Mouse (Mus musculus) common myeloid progenitor, adult 5-6 weeks (primary cell): ENCODE measurements around the gene Sirt6. TPM values are rescaled to one million over a fixed set of nuclear protein-coding genes. Genes with fewer than 3 reads are reported as not detected.
A peak's percentile ranks its signal among the peaks of the same experiment; 100 is the strongest.

Experiments used
- ATAC-seq: replicated peaks from 2 replicates; pipeline ENCODE4 v1.8.0; 2016; ENCODE audit warnings: low read depth, mild to moderate bottlenecking, moderate TSS enrichment, inconsistent platforms; ENCODE audit not compliant: poor library complexity, severe bottlenecking
- total RNA-seq: library from RNA; stranded (forward); fragments of 200-1000, 187-1606 nt; gene quantifications from 2 replicates; pipeline ENCODE4 v1.2.3, GENCODE M21; 2017

Sirt6 gene
- total RNA-seq, 1 experiment from 2014 or later = 5.2 TPM

DNA sequence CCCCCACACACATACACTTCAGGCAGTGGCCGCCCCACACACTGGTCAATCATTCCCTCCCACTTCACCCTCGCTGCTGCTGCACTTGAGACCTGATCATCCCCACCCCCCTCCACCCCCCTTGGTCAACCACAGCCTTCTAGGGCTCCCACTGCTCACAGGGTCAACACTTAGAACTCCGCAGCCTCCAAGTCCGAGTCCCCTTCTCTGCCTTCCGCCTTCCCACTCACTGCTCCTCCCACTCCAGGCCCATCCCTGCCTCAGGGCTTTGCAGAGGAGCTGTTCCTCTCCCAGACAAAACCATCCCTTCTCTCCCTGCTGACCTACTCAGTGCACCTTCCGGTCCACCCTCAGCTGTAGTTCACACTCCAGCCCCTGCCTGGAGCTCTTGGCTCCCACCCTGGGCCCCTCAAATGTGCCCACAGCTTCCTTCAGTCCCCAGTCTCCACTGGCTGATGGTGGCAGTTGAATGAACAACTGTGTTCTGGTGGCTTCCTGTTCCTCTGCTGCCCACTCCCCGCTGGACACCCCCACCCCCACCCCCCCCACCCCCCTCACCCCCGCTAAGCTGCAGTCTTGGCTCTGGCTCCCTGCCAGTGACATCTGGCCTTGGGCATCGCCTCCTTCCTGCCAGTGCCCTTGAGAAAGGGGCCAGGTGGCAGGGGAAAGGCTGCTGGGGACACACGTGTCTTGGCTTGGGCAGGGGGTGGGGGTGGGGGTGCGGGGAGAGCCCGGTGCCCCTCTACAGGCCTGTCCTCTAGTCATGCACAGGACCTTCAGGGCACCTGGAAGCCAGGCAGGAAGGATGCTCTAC lies 30.3 kb downstream of the Sirt6 start:
- peak; percentile 51 for ATAC-seq

DNA sequence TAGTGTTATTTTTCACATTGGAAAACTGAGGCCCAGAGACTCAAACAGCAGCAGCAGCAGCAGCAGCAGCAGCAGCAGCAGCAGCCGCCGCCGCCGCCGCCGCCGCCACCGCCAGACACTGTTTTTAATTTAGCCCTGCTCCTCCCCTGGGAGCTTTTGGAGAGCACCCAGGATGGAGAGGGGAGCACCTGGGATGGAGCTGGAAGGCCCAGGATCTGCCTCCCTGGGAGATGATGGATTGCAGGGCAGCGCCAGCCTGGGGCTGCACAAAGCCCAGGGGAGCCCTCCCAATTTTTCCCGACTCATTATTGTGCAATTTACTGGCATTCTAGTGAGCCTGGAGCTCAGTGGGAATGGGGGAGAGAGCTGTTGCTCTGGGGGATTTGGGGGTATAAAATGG lies 31.0 kb downstream of the Sirt6 start:
- ATAC-seq = no peak

DNA sequence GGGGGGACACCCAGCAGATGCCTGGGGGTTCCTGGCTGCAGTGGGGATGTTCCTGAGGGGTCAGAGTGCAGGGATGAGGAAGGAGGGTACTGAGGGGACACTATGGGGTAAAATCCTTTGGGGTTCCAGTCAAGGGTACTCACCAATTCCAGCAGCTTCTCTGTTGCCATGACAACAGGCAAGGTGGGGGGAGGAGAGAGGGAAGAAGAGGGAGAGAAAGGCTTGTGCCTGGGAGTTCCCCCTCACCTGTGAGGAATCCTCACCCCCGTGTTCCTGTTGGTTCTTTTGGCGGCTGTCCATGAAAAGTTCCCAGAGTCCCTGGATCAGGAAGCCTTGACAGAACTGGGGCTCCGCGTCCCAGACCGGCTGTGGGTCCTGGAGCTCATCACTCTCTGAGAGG lies 32.0 kb downstream of the Sirt6 start:
- no peak for ATAC-seq

DNA sequence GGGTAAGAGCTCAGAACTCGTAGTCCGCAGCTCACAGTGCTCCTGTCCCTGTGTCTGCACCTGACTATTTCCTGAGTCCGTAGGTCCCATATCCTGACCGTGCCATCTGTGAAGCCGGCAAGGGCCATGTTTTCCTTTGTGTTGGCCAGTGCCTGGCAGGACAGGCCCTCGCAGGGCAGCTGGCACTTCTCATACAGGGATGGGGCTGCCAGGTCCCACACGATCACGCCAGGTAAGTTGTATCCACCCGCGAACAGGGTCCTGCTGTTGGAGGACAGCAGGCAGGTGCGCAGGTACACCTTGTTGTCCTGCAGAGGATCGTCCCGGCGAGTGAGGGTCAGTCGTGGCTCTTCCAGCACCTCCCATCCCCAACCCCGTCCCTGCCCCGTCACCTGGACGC lies 33.7 kb downstream of the Sirt6 start:
- ATAC-seq = no peak

DNA sequence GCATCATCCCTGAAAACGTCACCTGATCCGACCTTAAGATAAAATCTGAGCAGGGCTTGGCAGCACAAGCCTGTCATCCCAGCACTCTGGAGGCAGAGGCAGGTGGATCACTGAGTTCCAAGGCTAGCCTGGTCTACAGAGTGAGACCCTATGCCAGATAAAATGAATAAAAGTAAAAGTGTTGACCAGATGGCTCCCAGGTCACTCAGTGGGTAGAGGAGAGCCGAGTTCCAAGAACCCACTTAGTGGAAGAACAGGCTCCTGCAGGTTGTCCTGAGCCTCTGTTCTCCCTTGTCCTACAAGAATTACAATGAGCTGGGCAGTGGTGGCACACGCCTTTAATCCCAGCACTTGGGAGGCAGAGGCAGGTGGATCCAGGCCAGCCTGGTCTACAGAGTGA lies 34.4 kb downstream of the Sirt6 start:
- no peak for ATAC-seq

DNA sequence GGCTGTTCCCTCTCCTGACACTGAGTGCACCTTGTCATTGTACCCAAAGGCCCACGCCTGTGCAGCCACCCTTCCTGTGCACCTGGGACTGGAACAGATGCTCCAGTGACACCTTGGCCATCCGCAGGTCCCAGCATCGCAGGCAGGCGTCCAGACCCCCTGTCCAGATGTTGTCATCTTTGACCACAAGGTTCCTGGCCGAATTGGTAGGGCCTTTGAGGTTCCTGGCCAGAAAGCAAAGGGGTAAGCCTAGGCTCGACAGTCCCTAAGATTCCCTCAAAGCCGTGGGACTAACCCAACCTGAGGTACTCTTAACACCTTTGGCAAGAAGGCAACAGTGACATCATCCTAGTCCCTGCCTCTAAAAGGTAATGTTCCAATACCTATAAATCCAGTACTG lies 35.0 kb downstream of the Sirt6 start:
- ATAC-seq = no peak

DNA sequence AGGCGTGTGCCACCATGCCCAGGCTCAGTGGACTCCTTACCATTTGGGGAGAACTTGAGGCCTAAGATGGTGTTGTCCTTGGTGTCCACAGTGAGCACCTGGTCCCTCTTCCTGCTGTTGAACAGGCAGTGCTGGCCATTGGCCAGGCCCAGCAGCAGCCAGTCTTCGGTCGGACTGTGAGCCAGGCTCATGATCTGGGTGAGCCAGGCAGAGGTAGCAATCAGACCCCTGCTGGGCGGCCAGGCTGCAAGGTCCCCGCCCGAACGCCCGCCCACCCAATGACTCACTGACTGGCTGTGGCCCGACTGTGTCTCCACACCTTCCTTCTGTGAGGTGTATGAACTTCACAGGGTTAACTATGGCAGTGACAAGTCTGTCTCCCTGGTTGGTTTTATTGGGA lies 35.8 kb downstream of the Sirt6 start:
- ATAC-seq = no peak

DNA sequence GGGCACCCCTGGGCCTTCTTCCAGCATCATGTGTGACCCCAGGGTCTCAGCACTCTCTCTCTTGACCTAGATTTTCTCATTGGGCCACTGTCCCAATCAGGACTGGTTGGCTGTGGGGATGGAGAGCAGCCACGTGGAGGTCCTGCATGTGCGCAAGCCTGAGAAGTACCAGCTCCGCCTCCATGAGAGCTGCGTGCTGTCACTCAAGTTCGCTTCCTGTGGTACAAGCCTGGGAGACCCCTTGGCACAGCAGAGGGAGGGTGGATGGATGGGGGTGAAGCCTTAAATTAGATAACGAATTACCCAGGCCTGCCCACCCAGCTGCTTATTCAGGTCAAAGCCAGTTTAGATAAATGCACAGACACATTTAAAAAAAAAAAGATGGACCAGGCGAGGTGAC lies 38.9 kb downstream of the Sirt6 start:
- peak; percentile 27; the same call in 1 of the 2 replicates for ATAC-seq

DNA sequence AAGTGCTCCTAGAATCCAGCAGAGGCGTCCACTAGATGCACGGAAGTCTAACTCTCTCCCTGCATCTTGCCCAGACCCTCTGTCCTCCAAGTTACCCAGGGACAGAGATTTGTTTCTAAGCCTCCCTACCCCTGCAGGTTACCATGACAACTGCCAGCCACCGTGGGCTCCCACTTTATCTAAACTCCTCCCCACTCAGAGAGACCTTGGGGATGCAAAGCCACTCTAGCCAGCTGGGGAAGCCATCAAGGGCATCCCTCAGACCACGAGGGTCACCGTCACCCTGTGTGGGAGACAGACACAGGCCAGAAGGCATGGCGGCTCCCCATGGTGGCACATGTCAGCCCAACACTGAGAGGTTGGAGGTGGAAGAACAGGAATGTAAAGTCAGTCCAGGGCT lies 44.2 kb downstream of the Sirt6 start:
- ATAC-seq = no peak

DNA sequence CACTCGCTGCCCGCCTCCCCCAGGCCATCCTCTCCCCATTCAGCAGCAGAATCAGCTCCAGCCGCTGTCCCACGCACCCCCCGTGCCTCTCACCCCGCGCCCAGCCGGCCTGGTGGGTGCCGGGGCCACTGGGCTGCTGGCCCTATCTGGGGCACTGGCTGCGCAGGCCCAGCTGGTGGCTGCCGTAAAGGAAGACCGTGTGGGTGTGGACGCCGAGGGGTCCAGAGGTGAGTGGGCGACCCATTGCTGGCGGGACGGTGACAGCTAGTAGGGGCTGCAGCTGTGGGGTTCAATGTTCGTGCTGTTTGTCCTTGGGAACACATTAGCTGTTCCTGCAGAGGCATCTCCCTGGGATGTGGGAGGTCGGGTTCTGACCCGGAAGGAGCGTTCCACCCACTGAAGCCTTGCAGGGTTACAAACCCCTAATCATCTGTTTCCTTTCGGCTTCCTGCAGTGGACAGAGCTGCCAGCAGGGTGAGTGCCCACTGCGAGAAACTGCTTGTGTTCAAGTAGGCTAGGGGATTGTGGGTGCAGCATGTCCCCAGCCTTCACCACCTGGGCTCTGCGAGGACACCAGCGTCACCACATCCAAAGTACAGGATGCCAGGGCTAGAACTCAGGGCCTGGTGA lies 47.0 kb downstream of the Sirt6 start:
- ATAC-seq = peak; percentile 84

DNA sequence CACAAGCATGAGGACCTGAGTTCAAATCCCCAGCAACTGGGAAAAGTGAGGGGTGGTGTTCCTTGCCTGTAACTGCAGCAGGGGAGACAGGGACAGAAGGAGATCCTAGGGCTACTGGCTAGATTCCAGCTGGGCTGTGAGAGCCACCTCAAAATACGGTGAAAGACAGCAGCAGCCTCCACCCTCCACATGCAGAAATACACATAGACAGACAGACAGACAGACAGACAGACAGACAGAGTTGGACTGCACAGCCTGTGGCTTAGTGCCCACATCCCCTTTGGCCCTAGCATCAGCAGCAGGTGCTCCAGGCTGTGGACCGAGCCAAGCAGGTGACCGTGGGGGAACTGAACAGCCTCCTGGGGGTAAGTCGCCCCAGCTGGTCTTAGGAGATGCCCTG lies 47.6 kb downstream of the Sirt6 start:
- peak; percentile 24 for ATAC-seq

DNA sequence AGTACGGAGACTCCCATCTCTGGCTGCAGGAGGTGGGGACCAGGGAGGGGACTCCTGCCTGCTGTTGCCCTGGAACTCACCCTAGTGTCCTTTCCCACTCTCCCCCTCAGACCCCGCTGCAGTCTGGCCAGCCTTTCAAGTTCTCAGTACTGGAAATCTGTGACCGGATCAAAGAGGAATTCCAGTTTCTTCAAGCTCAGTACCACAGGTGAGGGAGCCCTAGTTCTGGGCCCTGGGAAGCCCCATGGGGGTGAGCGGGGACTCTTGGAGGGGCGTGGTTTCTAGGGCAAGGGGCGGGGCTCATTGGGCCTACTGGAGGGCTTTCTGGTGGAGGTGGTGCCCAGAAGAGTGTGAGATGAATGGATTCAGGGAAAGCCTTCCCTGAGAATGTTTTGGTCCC lies 51.9 kb downstream of the Sirt6 start:
- ATAC-seq = no peak

DNA sequence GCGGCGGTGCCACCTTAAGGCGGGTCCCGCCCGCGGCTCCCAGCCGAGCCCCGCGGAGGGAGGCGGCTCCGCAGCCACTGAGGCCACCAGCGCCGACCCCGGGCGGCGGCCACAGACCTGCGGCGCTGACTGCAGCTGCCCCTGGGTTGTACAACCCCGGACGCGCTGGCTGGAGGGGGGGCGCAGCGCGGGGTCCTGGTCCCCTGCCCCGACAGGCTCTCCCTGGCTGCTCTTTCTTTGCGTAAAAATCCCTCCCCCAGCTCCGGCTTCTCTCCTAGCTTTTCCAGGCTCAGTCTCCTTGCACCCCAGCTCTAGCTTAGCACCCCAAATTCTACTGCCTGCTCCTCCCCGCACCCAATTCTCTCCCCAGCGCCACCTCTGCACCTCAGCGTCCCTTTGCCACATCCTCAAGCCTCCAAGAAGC lies 52.4 kb downstream of the Sirt6 start:
- ATAC-seq = no peak

DNA sequence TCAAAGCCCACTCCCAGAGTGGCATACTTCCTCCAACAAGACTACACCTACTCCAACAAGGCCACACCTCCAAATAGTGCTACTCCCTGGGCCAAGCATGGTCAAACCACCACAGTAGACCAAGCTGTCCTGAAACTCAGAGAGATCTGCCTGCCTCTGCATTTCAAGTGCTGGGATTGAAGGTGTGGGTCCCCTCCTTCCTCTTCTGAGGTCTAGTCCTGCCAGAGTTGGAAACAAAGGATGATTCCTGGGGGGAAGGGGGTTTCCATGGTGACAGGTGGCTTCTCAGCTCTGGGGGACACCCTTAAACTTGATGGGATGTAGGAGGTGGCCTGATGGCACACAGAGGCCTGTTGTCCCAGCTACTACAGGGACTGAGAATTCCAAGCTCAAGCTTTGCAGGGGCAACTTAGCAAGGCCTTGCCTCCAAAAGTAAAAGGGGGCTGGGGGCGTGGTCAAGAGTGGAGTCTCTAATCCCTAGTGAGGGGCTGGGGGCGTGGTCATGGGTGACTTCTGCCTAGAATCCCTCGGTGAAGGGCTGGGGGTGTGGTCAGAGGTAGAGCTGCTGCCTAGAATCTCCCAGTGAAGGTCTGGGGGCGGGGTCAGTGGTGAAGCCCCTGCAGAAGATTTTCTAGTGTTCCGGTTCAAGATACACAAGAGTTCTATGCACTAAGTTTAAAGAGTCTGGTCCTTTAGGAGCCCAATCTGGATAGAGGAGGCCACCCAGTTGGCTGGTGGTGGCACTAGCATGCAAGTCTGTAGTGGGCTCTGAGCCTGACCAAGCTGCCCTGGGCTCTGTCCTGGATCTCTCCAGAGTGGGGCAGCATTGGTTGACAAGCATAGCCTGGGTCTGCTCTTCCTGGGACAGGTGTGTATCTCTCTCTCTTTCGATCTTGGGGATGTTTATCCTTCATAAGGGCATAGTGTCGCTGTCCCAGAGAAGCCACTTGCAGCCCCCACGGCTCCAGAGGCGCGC lies 53.2 kb downstream of the Sirt6 start, which contains the start of gene Tle2:
Gene Tle2, plus strand, starts transcription at position 481 of the 976 bp plus-strand sequence.
- ATAC-seq = no peak

DNA sequence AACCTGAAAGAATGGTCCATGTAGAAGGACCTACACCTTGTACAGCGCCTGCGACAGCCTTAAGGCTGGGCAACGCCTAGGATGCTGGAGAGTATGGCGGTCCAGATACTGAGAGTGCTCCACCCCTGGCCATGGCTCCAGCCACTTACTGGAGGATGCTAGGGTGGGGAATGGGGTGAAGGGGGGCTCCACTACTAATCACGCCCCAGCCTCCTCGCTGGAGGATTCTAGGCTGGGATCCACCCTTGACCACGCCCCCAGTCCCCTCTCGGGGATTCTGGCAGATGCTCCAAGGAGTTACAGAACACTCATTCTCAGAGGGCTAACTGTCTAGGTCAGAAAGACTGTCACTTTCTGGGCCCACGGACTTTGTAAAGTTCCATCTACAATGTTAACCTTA lies 54.6 kb downstream of the Sirt6 start:
- no peak for ATAC-seq

DNA sequence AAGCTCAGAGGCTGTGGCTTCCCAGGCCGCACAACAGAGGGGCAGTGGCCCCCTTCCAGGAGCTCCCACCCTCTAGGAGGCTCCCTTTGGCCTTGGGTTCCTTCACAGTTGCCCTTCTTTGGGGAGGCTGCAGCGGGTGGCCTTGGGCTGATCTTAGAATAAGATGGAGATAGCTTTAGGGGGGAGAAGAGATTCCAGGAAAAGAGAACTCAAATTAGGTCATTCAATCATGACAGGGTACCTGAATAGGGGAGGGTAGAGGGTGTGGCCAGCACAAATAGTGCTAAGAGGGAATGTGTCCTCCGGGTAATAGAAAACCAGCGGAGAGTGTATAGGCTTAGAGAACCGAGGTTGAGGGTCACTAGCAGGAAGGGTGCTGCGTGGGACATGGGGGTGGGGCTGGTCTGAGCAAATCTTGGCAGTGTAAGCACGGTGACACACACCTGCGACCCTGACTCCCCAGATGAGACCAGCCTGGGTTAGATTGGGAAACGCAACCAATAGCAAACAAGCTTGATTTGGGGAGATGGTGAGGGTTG lies 55.4 kb downstream of the Sirt6 start:
- ATAC-seq = 0 out of 2 replicates have a peak, but pooled peaks have one; percentile 1
